Comparison of ENCODE assay signal across 7 mouse cellular contexts in genomic region chrX:140456751-140457491, GRCm38 (mm10). TPM values are rescaled to one million over a fixed set of nuclear protein-coding genes. Genes with fewer than 3 reads are reported as not detected.
DNase-seq lines count a peak whose midpoint lies in the region; ATAC-seq and TF ChIP-seq lines count a peak whose summit lies in the region.

No protein-coding gene starts in this region.

- TF ChIP-seq POLR2A in bone marrow, adult 2 months (IDR thresholded peaks at IDR 0.05; ENCODE audit: borderline replicate concordance, control insufficient read depth, low read depth, low read length) = no peak

- H3K27me3 ChIP-seq in forebrain, embryonic 12.5 days = peaks cover 16% of the 10 kb centered on the region; the same call in 1 of the 2 replicates
- peaks cover 4% of the 10 kb centered on the region for H3K27me3 ChIP-seq in intestine, embryonic 14.5 days (replicated peaks; ENCODE audit: control insufficient read depth, insufficient read depth, low read length)

- no peaks in the 10 kb centered on the region for H3K36me3 ChIP-seq in forebrain, embryonic 12.5 days (replicated peaks)
- no peaks in the 10 kb centered on the region for H3K36me3 ChIP-seq in intestine, embryonic 14.5 days (ENCODE audit: control insufficient read depth, insufficient read depth, low read length)
- H3K36me3 ChIP-seq in macrophage (ENCODE audit: inconsistent target) = no peaks in the 10 kb centered on the region

- no peaks in the 10 kb centered on the region for H3K9me3 ChIP-seq in forebrain, embryonic 12.5 days
- H3K9me3 ChIP-seq in intestine, embryonic 14.5 days (ENCODE audit: control insufficient read depth, low read length) = no peaks in the 10 kb centered on the region

- TF ChIP-seq CTCF in bone marrow, adult 2 months (IDR thresholded peaks at IDR 0.05; ENCODE audit: control insufficient read depth, insufficient read depth, low read length) = no peak

- no peak overlapping the region for H3K27ac ChIP-seq in bone marrow, adult 2 months (ENCODE audit: control insufficient read depth, insufficient read depth, low read depth, low read length, poor library complexity)
- H3K27ac ChIP-seq in forebrain, embryonic 12.5 days = no peak overlapping the region
- no peak overlapping the region for H3K27ac ChIP-seq in intestine, embryonic 14.5 days (ENCODE audit: low read depth)
- no peak overlapping the region for H3K27ac ChIP-seq in macrophage

- DNase-seq in ovary, postnatal 10 days (ENCODE audit: low spot score) = peak; percentile 15
- DNase-seq in ovary, postnatal 14 days (ENCODE audit: low spot score) = no peak
- DNase-seq in intestine, embryonic 14.5 days (ENCODE audit: low spot score) = peak; percentile 84
- peak; percentile 40 for DNase-seq in right cerebral cortex, postnatal 4 days

- H3K4me3 ChIP-seq in bone marrow, adult 2 months (replicated peaks; ENCODE audit: control insufficient read depth, low read depth, low read length) = peak overlapping the region; percentile 85
- peak overlapping the region; percentile 52 for H3K4me3 ChIP-seq in forebrain, embryonic 12.5 days (replicated peaks)
- peak overlapping the region; percentile 43 for H3K4me3 ChIP-seq in intestine, embryonic 14.5 days (ENCODE audit: low read depth, low read length)
- H3K4me3 ChIP-seq in macrophage (ENCODE audit: inconsistent target) = peak overlapping the region; percentile 49

- H3K4me2 ChIP-seq in forebrain, embryonic 12.5 days = peak overlapping the region; percentile 56
- peak overlapping the region; percentile 56 for H3K4me2 ChIP-seq in intestine, embryonic 14.5 days (ENCODE audit: low read length)

- no peaks in the 10 kb centered on the region; the same call in 1 of the 2 replicates for H3K4me1 ChIP-seq in bone marrow, adult 2 months (ENCODE audit: control insufficient read depth, insufficient read depth, low read length)
- H3K4me1 ChIP-seq in forebrain, embryonic 12.5 days = peaks cover 3% of the 10 kb centered on the region; the same call in 1 of the 2 replicates
- H3K4me1 ChIP-seq in intestine, embryonic 14.5 days (replicated peaks; ENCODE audit: control insufficient read depth, insufficient read depth, low read length) = no peaks in the 10 kb centered on the region

- no peaks in the 10 kb centered on the region for H3K79me2 ChIP-seq in macrophage (ENCODE audit: inconsistent target)

- WGBS in bone marrow, adult 2 months = 9% methylated on average over 39 of the region's 39 CpGs
- 23% methylated on average over 39 of the region's 39 CpGs for WGBS in forebrain, embryonic 12.5 days
- WGBS in intestine, embryonic 14.5 days = 18% methylated on average over 39 of the region's 39 CpGs
- 15% methylated on average over 37 of the region's 39 CpGs for WGBS in macrophage (ENCODE audit: missing documents)

- H3K9ac ChIP-seq in forebrain, embryonic 12.5 days = peak overlapping the region; percentile 56
- H3K9ac ChIP-seq in intestine, embryonic 14.5 days (ENCODE audit: low read length) = peak overlapping the region; percentile 36

- ATAC-seq in forebrain, embryonic 12.5 days (ENCODE audit: low FRiP score) = peak; percentile 73
- peak; percentile 40; the same call in 1 of the 2 replicates for ATAC-seq in intestine, embryonic 14.5 days (replicated peaks; ENCODE audit: low FRiP score, low TSS enrichment, low read depth)

RNA-seq across cellular contexts. Expression of gene Prps1, which starts 0.5 kb away (rescaled TPM):
- polyA plus RNA-seq in bone marrow, adult 2 months (2011; ENCODE audit: insufficient read depth, insufficient read length, low replicate concordance, missing spikeins) = 22.9 and 24.5 TPM in 2 replicates
- 67.4 and 70.9 TPM in 2 replicates for polyA plus RNA-seq in forebrain, embryonic 12.5 days (2016; fragmentation: Nextera tagmentation; extraction: Ambion mirVana)
- 26.2 and 29.4 TPM in 2 replicates for polyA plus RNA-seq in intestine, embryonic 14.5 days (2014; fragmentation: Nextera tagmentation; extraction: Ambion mirVana)
- 1 to 10 TPM in 11 of 26 experiments, under 1 TPM in 7, not detected in 8; 0.41 to 5.4 (median 1.2) TPM for total RNA-seq in macrophage (2018; cell fraction: chromatin; rRNA removed)
- 1 to 10 TPM; 3.2 to 6.3 (median 5.4) TPM for total RNA-seq in macrophage (2018; cell fraction: cytosol; rRNA removed)
- 1 to 10 TPM in 21 of 26 experiments, under 1 TPM in 5; 0.58 to 6.1 (median 1.7) TPM for total RNA-seq in macrophage (2018; cell fraction: nucleus; rRNA removed)
- polyA plus RNA-seq in macrophage (2018) = 4.6 to 17.2 TPM (median 6.0 TPM) in 3 replicates
